12 mouse cellular contexts compared by ENCODE assay signal in the genomic region with DNA sequence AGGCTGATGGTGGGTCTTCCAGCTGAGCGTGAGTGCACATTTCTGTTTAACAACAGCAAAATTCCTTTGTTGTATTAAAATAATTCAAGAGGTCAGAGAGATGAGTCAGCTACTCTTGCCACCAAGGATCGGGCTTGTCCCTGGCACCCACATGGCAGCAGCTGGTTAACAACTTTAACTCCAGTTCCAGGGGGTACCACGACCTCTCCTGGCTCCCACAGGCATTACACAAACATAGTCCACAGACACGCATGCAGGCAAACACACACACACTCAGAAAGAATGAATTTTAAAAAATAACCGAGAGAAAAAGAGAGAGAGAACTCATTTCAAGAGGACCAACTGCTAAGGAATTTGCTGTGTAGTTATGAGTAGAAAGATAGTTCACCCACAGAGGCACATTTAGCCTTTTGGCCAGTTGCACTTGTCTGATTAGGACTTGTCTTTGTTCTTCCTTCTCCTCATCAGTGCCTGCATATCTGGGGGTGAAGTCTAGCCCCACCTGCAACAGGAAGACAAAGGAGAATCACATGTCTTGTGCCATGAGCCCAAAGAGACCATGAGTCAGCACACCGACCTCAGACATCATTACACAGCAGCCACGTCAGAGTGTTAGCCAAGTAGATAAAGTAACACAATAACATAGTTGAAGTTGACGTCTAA. TPM values are rescaled to one million over a fixed set of nuclear protein-coding genes. Genes with fewer than 3 reads are reported as not detected.
DNase-seq lines count a peak whose midpoint lies in the region; ATAC-seq and TF ChIP-seq lines count a peak whose summit lies in the region.
"Had no signal": no experiment of that assay in that cellular context is flagged by ENCODE, and none has a peak within 500 bp of the region (broad histone marks: within the 10 kb centered on the region; RNA-seq: fewer than 3 reads in every experiment).

No protein-coding gene starts in this region.

- no peak overlapping the region for H3K27ac ChIP-seq in embryonic fibroblast, embryonic 13.5 days (ENCODE audit: insufficient read depth, low read length)
- H3K27ac ChIP-seq in kidney, embryonic 16.5 days (ENCODE audit: low read length): no peak overlapping the region
- H3K27ac ChIP-seq: embryonic facial prominence, embryonic 12.5 days; neural tube, embryonic 12.5 days had no signal

- 64% methylated on average over 8 of the region's 8 CpGs for WGBS in lung, adult 2 months
- WGBS in kidney, embryonic 16.5 days: 77% methylated on average over 8 of the region's 8 CpGs

- H3K9ac ChIP-seq in kidney, embryonic 16.5 days (replicated peaks; ENCODE audit: low read length): no peak overlapping the region
- H3K9ac ChIP-seq: embryonic facial prominence, embryonic 12.5 days; neural tube, embryonic 12.5 days had no signal

- no peak overlapping the region for H3K4me3 ChIP-seq in lung, adult 2 months (replicated peaks; ENCODE audit: extremely low read depth, low read depth, low read length)
- H3K4me3 ChIP-seq in embryonic fibroblast, embryonic 13.5 days (ENCODE audit: insufficient read depth, low read length): no peak overlapping the region
- H3K4me3 ChIP-seq in kidney, embryonic 16.5 days (ENCODE audit: low read length): no peak overlapping the region
- H3K4me3 ChIP-seq: embryonic facial prominence, embryonic 12.5 days; neural tube, embryonic 12.5 days had no signal

- peak; percentile 94 for ATAC-seq in megakaryocyte-erythroid progenitor cell, adult 5-6 weeks (replicated peaks; ENCODE audit: low FRiP score, low TSS enrichment, poor library complexity, severe bottlenecking)
- ATAC-seq in kidney, embryonic 16.5 days (ENCODE audit: low FRiP score, low TSS enrichment): no peak

- H3K27me3 ChIP-seq in kidney, embryonic 16.5 days (ENCODE audit: insufficient read depth, low read length): no peaks in the 10 kb centered on the region
- H3K27me3 ChIP-seq: embryonic facial prominence, embryonic 12.5 days; neural tube, embryonic 12.5 days had no signal

- DNase-seq in lung, adult 2 months: no peak
- DNase-seq in lung, postnatal 4 days: no peak
- peak; percentile 93 for DNase-seq in MEL-GATA-1-ER (ENCODE audit: extremely low read depth, low read depth)
- DNase-seq in thymus, postnatal 0 days (ENCODE audit: low spot score): no peak
- DNase-seq: kidney, postnatal 14 days had no signal

- H3K4me2 ChIP-seq in kidney, embryonic 16.5 days (replicated peaks; ENCODE audit: low read depth, low read length): no peak overlapping the region
- H3K4me2 ChIP-seq: embryonic facial prominence, embryonic 12.5 days; neural tube, embryonic 12.5 days had no signal

- no peak for TF ChIP-seq POLR2A in lung, adult 2 months (IDR thresholded peaks at IDR 0.05; ENCODE audit: borderline replicate concordance, extremely low read depth, low read depth, low read length)
- no peak for TF ChIP-seq POLR2A in embryonic fibroblast, embryonic 13.5 days (IDR thresholded peaks at IDR 0.05; ENCODE audit: low read depth, low read length)

- H3K4me1 ChIP-seq in lung, adult 2 months (ENCODE audit: control insufficient read depth, insufficient read depth, low read length): no peaks in the 10 kb centered on the region
- peaks cover 4% of the 10 kb centered on the region for H3K4me1 ChIP-seq in embryonic fibroblast, embryonic 13.5 days (ENCODE audit: control insufficient read depth, insufficient read depth, low read length)
- H3K4me1 ChIP-seq in kidney, embryonic 16.5 days (ENCODE audit: insufficient read depth, low read length): no peaks in the 10 kb centered on the region
- H3K4me1 ChIP-seq: embryonic facial prominence, embryonic 12.5 days; neural tube, embryonic 12.5 days had no signal

- no peaks in the 10 kb centered on the region for H3K36me3 ChIP-seq in kidney, embryonic 16.5 days (ENCODE audit: insufficient read depth, low read length)
- H3K36me3 ChIP-seq: embryonic facial prominence, embryonic 12.5 days; neural tube, embryonic 12.5 days had no signal

- no peaks in the 10 kb centered on the region for H3K9me3 ChIP-seq in kidney, embryonic 16.5 days (ENCODE audit: low read length)
- H3K9me3 ChIP-seq: embryonic facial prominence, embryonic 12.5 days; neural tube, embryonic 12.5 days had no signal

- 0 out of 2 replicates have a peak, but pooled peaks have one; percentile 4 for TF ChIP-seq CTCF in lung, adult 2 months (IDR thresholded peaks at IDR 0.05; ENCODE audit: insufficient read depth, low read length)
- TF ChIP-seq CTCF in embryonic fibroblast, embryonic 13.5 days (IDR thresholded peaks at IDR 0.05; ENCODE audit: borderline replicate concordance, insufficient read depth, low read length): peak; percentile 43; the same call in 1 of the 2 replicates

RNA-seq across cellular contexts. Expression of a gene that starts 7.7 kb away (rescaled TPM):
- 3.8 and 6.8 TPM in 2 replicates for polyA plus RNA-seq in lung, adult 2 months (2012; rRNA removed)
- polyA plus RNA-seq in embryonic fibroblast, embryonic 13.5 days (2011; ENCODE audit: insufficient read length, low read depth, missing spikeins): 11.3 and 19.0 TPM in 2 replicates
- 20.1 and 23.3 TPM in 2 replicates for total RNA-seq in megakaryocyte-erythroid progenitor cell, adult 5-6 weeks (2014; fragmentation: Nextera tagmentation)
- total RNA-seq in megakaryocyte-erythroid progenitor cell, adult 5-6 weeks (2017): 23.3 and 33.6 TPM in 2 replicates
- 12.0 and 14.0 TPM in 2 replicates for polyA plus RNA-seq in thymus, postnatal 0 days (2015; fragmentation: Nextera tagmentation; extraction: Ambion mirVana)
- 13.1 and 14.4 TPM in 2 replicates for polyA plus RNA-seq in kidney, embryonic 16.5 days (2015; fragmentation: Nextera tagmentation; extraction: Ambion mirVana)

RNA-seq across cellular contexts. Expression of a gene that starts 7.8 kb away (rescaled TPM):
- polyA plus RNA-seq in lung, adult 2 months (2012; rRNA removed): 0.38 and 0.49 TPM in 2 replicates
- polyA plus RNA-seq in embryonic fibroblast, embryonic 13.5 days (2011; ENCODE audit: insufficient read length, low read depth, missing spikeins): 5.7 and 11.7 TPM in 2 replicates
- total RNA-seq in megakaryocyte-erythroid progenitor cell, adult 5-6 weeks (2014; fragmentation: Nextera tagmentation): 17.2 and 20.8 TPM in 2 replicates
- total RNA-seq in megakaryocyte-erythroid progenitor cell, adult 5-6 weeks (2017): 14.8 and 18.4 TPM in 2 replicates
- polyA plus RNA-seq in thymus, postnatal 0 days (2015; fragmentation: Nextera tagmentation; extraction: Ambion mirVana): 20.3 and 20.4 TPM in 2 replicates
- 21.9 and 25.5 TPM in 2 replicates for polyA plus RNA-seq in kidney, embryonic 16.5 days (2015; fragmentation: Nextera tagmentation; extraction: Ambion mirVana)

RNA-seq across cellular contexts. Expression of a gene that starts 18.6 kb away (rescaled TPM):
- not detected in 2 replicates for polyA plus RNA-seq in lung, adult 2 months (2012; rRNA removed)
- not detected in 2 replicates for polyA plus RNA-seq in embryonic fibroblast, embryonic 13.5 days (2011; ENCODE audit: insufficient read length, low read depth, missing spikeins)
- not detected in 2 replicates for total RNA-seq in megakaryocyte-erythroid progenitor cell, adult 5-6 weeks (2014; fragmentation: Nextera tagmentation)
- not detected in 2 replicates for total RNA-seq in megakaryocyte-erythroid progenitor cell, adult 5-6 weeks (2017)
- not detected in 2 replicates for polyA plus RNA-seq in thymus, postnatal 0 days (2015; fragmentation: Nextera tagmentation; extraction: Ambion mirVana)
- polyA plus RNA-seq in kidney, embryonic 16.5 days (2015; fragmentation: Nextera tagmentation; extraction: Ambion mirVana): not detected in 2 replicates
- polyA plus RNA-seq: embryonic facial prominence, embryonic 12.5 days; heart, embryonic 14.5 days; limb, embryonic 14.5 days had no signal

RNA-seq across cellular contexts. Expression of a gene that starts 29.0 kb away (rescaled TPM):
- polyA plus RNA-seq in lung, adult 2 months (2012; rRNA removed): 19.9 and 26.1 TPM in 2 replicates
- 7.5 and 9.4 TPM in 2 replicates for polyA plus RNA-seq in embryonic fibroblast, embryonic 13.5 days (2011; ENCODE audit: insufficient read length, low read depth, missing spikeins)
- total RNA-seq in megakaryocyte-erythroid progenitor cell, adult 5-6 weeks (2014; fragmentation: Nextera tagmentation): 28.5 and 30.6 TPM in 2 replicates
- total RNA-seq in megakaryocyte-erythroid progenitor cell, adult 5-6 weeks (2017): 28.2 and 30.3 TPM in 2 replicates
- 9.3 and 13.5 TPM in 2 replicates for polyA plus RNA-seq in thymus, postnatal 0 days (2015; fragmentation: Nextera tagmentation; extraction: Ambion mirVana)
- 6.0 and 6.2 TPM in 2 replicates for polyA plus RNA-seq in kidney, embryonic 16.5 days (2015; fragmentation: Nextera tagmentation; extraction: Ambion mirVana)

RNA-seq across cellular contexts. Expression of a gene that starts 42.6 kb away (rescaled TPM):
- polyA plus RNA-seq in lung, adult 2 months (2012; rRNA removed): 5.1 and 6.1 TPM in 2 replicates
- polyA plus RNA-seq in embryonic fibroblast, embryonic 13.5 days (2011; ENCODE audit: insufficient read length, low read depth, missing spikeins): not detected in 2 replicates
- not detected in 2 replicates for total RNA-seq in megakaryocyte-erythroid progenitor cell, adult 5-6 weeks (2014; fragmentation: Nextera tagmentation)
- total RNA-seq in megakaryocyte-erythroid progenitor cell, adult 5-6 weeks (2017): 0.34 TPM in 1 of 2 replicates, not detected in the other
- 3.2 and 3.6 TPM in 2 replicates for polyA plus RNA-seq in thymus, postnatal 0 days (2015; fragmentation: Nextera tagmentation; extraction: Ambion mirVana)
- polyA plus RNA-seq in kidney, embryonic 16.5 days (2015; fragmentation: Nextera tagmentation; extraction: Ambion mirVana): 13.5 and 14.6 TPM in 2 replicates
